Comparison of ENCODE assay signal across 8 mouse cellular contexts in the genomic region with DNA sequence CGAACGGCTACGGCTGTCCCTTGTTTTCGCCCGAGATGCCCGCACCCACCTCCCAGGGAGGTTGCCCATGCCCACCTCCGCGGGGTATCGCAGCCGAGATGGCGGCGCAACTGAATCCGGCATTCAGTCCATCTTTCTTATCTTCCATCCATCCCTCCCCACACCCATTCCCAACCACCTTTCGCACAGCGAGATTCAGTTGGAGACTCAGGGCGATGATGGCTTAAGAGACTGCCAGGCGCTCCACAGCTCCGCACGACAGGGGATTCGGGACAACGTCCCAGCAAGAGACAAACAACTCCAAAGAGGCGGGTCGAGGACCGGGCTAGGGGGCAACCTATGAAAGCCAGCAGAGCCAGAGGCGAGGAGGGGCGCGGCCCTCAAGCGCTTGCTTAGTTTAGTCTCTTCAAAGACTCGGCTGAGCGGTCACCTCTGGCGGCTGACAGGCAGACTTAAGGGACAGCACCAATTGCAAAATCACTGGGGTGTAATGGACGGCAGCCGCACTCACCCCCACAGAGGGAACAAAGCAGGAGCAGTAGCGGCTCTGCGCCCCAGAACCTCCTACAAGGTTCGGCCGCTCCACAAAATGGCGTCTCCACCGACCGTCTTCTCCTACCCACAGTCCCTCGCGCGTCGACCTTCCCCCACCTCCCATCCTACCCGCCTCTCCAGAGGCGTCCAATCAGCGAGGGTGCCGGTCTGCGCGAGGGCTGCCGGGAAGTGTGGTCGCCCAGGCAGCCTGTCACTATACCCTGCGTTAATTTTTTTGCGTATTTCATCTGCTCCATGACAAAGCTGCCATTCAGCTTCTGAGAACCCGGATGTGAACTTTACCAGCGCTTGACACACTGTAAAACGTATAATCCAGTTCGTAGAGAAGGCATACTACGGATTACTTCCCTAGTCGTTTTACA. TPM values are rescaled to one million over a fixed set of nuclear protein-coding genes. Genes with fewer than 3 reads are reported as not detected.
DNase-seq lines count a peak whose midpoint lies in the region; ATAC-seq lines count a peak whose summit lies in the region.

A gene (minus strand): TSS at position 623 of the 917 bp plus-strand sequence.

- no peaks in the 10 kb centered on the region for H3K9me3 ChIP-seq in hindbrain, embryonic 11.5 days (ENCODE audit: control insufficient read depth, low read length)

- H3K36me3 ChIP-seq in hindbrain, embryonic 11.5 days (ENCODE audit: control insufficient read depth, insufficient read depth, low read length) = peaks cover 17% of the 10 kb centered on the region

- H3K4me3 ChIP-seq in hindbrain, embryonic 11.5 days (ENCODE audit: low read depth, low read length) = peak within 1 kb of the TSS; percentile 80

- under 1% methylated on average over 60 of the region's 60 CpGs for WGBS in hindbrain, embryonic 11.5 days

- peak; percentile 100 for ATAC-seq in hindbrain, embryonic 11.5 days (ENCODE audit: low FRiP score)

- peak within 1 kb of the TSS; percentile 80 for H3K27ac ChIP-seq in hindbrain, embryonic 11.5 days (ENCODE audit: low read depth, low read length)

- DNase-seq in Muller cell, postnatal 12 days (ENCODE audit: inconsistent ontology term) = peak; percentile 96
- DNase-seq in cerebellum, adult 9-11 months = peak; percentile 96
- peak; percentile 90 to 95 for DNase-seq in frontal cortex, adult 2 months (ENCODE audit: extremely low spot score in 1 of 2, low spot score in 1 of 2)
- peak; percentile 93 for DNase-seq in hindbrain, embryonic 11.5 days (ENCODE audit: low spot score)
- DNase-seq in layer of hippocampus, postnatal 10 days (ENCODE audit: low spot score in 2 of 2) = peak; percentile 91 to 92
- DNase-seq in lung, postnatal 10 days = peak; percentile 97
- peak; percentile 92 for DNase-seq in ovary, postnatal 36 days (ENCODE audit: low spot score)
- DNase-seq in thymus, postnatal 25 days = peak; percentile 93

- no peaks in the 10 kb centered on the region for H3K4me1 ChIP-seq in hindbrain, embryonic 11.5 days (replicated peaks; ENCODE audit: control insufficient read depth, insufficient read depth, low read length)

- peak within 1 kb of the TSS; percentile 93 for H3K9ac ChIP-seq in hindbrain, embryonic 11.5 days (ENCODE audit: low read depth, low read length)

- no peaks in the 10 kb centered on the region for H3K27me3 ChIP-seq in hindbrain, embryonic 11.5 days (ENCODE audit: control insufficient read depth, insufficient read depth, low read length)

- H3K4me2 ChIP-seq in hindbrain, embryonic 11.5 days (replicated peaks; ENCODE audit: low read depth, low read length) = peak within 1 kb of the TSS; percentile 65

RNA-seq across cellular contexts. Expression of the gene that starts here (rescaled TPM):
- polyA plus RNA-seq in frontal cortex, adult 2 months (2012; rRNA removed) = 152 and 180 TPM in 2 replicates
- 198 and 241 TPM in 2 replicates for polyA plus RNA-seq in hindbrain, embryonic 11.5 days (2014; fragmentation: Nextera tagmentation; extraction: Ambion mirVana)
- total RNA-seq in layer of hippocampus, postnatal 10 days (2021) = 100 to 1,000 TPM; 159 to 181 TPM

Comparison
In these comparisons a context has a peak if more than half of its experiments do, and no peak if none do; other contexts are left out.
1. Peak in every context shown above with its lines: DNase-seq, ATAC-seq, H3K4me3 ChIP-seq and H3K27ac ChIP-seq.